Mouse (Mus musculus): ENCODE data around the gene Tceal1.

GRCm38 (mm10) chrX:136742241-136742640 is 34.5 kb downstream of the Tceal1 start:
- TF ChIP-seq CHD2 (IDR thresholded peaks at IDR 0.05; ENCODE audit: low read length), result no peak
- TF ChIP-seq E2F4 (IDR thresholded peaks at IDR 0.05; ENCODE audit: insufficient replicate concordance, low read depth, low read length), result no peak
- TF ChIP-seq MEF2A (IDR thresholded peaks at IDR 0.05; ENCODE audit: borderline replicate concordance, low read depth, low read length), result no peak
- no peak for TF ChIP-seq HCFC1 (IDR thresholded peaks at IDR 0.05; ENCODE audit: low read depth, low read length)
- TF ChIP-seq KAT2A (IDR thresholded peaks at IDR 0.05; ENCODE audit: insufficient replicate concordance, low read length), result no peak
- TF ChIP-seq POLR2A (IDR thresholded peaks at IDR 0.05; ENCODE audit: low read depth, low read length), result no peak
- no peak for TF ChIP-seq CTCF (conservative IDR thresholded peaks at IDR 0.05 in 1 of 2, IDR thresholded peaks at IDR 0.05 in 1 of 2; ENCODE audit: low read depth in 2 of 2, low read length in 2 of 2)

All from CH12.LX (cell line).